Mouse (Mus musculus): ENCODE data around the gene Ndfip2. TPM values are rescaled to one million over a fixed set of nuclear protein-coding genes. Genes with fewer than 3 reads are reported as not detected.

Gene Ndfip2
- polyA plus RNA-seq, 1 experiment from 2014 or later: 54.3 TPM

- Histone ChIP-seq H3K27me3 (no peaks in the 10 kb centered on the region), H3K4me1 (peaks cover 7% of the 10 kb centered on the region), H3K9me3 (no peaks in the 10 kb centered on the region), H3K36me3 (no peaks in the 10 kb centered on the region), H3K9ac (no peak overlapping the region), H3K4me3 (no peak overlapping the region), H3K4me2 (replicated peaks) (no peak overlapping the region), H3K27ac (no peak overlapping the region)
- 79% methylated on average over 9 of the region's 9 CpGs for WGBS
- ATAC-seq (ENCODE audit: low FRiP score, low read depth): no peak
Observed at GRCm38 (mm10) chr14:105323448-105323847, 65.1 kb downstream of the Ndfip2 start.

GRCm38 (mm10) chr14:105328397-105329302, 70.3 kb downstream of the Ndfip2 start:
- no peaks in the 10 kb centered on the region for H3K27me3 ChIP-seq

GRCm38 (mm10) chr14:105333475-105334094, 75.2 kb downstream of the Ndfip2 start:
- WGBS: 76% methylated on average over 16 of the region's 16 CpGs
- Histone ChIP-seq H3K4me3 (no peak overlapping the region), H3K9me3 (no peaks in the 10 kb centered on the region), H3K4me1 (peaks cover 22% of the 10 kb centered on the region), H3K9ac (no peak overlapping the region), H3K27me3 (no peaks in the 10 kb centered on the region), H3K4me2 (replicated peaks) (no peak overlapping the region), H3K27ac (no peak overlapping the region), H3K36me3 (no peaks in the 10 kb centered on the region)
- ATAC-seq (ENCODE audit: low FRiP score, low read depth): no peak

More at GRCm38 (mm10) chr14:105328397-105329302, 70.3 kb downstream of the Ndfip2 start:
- Histone ChIP-seq H3K4me1 (peaks cover 30% of the 10 kb centered on the region), H3K27ac (peak overlapping the region; percentile 92), H3K4me3 (peak overlapping the region; percentile 32), H3K9ac (peak overlapping the region; percentile 60), H3K36me3 (no peaks in the 10 kb centered on the region), H3K4me2 (replicated peaks) (peak overlapping the region; percentile 65), H3K9me3 (no peaks in the 10 kb centered on the region)
- 9% methylated on average over 13 of the region's 13 CpGs for WGBS
- ATAC-seq (ENCODE audit: low FRiP score, low read depth): peak; percentile 89

GRCm38 (mm10) chr14:105341765-105342164, 83.4 kb downstream of the Ndfip2 start:
- no peak overlapping the region for H3K9ac ChIP-seq
- no peaks in the 10 kb centered on the region for H3K9me3 ChIP-seq
- no peaks in the 10 kb centered on the region for H3K4me1 ChIP-seq
- no peak overlapping the region for H3K27ac ChIP-seq
- no peak overlapping the region for H3K4me3 ChIP-seq
- no peaks in the 10 kb centered on the region for H3K27me3 ChIP-seq
- WGBS: 55% methylated on average over 8 of the region's 8 CpGs
- no peak for ATAC-seq (ENCODE audit: low FRiP score, low read depth)
- H3K36me3 ChIP-seq: no peaks in the 10 kb centered on the region
- no peak overlapping the region for H3K4me2 ChIP-seq (replicated peaks)

- ATAC-seq (ENCODE audit: low FRiP score, low read depth): no peak
- H3K36me3 ChIP-seq: no peaks in the 10 kb centered on the region
- 36% methylated on average over 11 of the region's 11 CpGs for whole genome bisulfite sequencing
Observed at GRCm38 (mm10) chr14:105354121-105354520, 95.7 kb downstream of the Ndfip2 start.

More at GRCm38 (mm10) chr14:105354121-105354520, 95.7 kb downstream of the Ndfip2 start:
- H3K4me1 ChIP-seq: no peaks in the 10 kb centered on the region
- H3K27ac ChIP-seq: no peak overlapping the region
- no peaks in the 10 kb centered on the region for H3K27me3 ChIP-seq
- H3K4me3 ChIP-seq: no peak overlapping the region
- H3K9ac ChIP-seq: no peak overlapping the region
- H3K4me2 ChIP-seq (replicated peaks): no peak overlapping the region
- no peaks in the 10 kb centered on the region for H3K9me3 ChIP-seq

Other genes starting within 250 kb of the Ndfip2 start
- 46.5 and 48.9 TPM in 2 replicates for gene Rbm26, start 81.2 kb upstream of the Ndfip2 start, polyA plus RNA-seq (2015; fragmentation: Nextera tagmentation; extraction: Ambion mirVana)

Data from limb, embryonic 13.5 days (tissue).